Mouse (Mus musculus) midbrain, embryonic 11.5 days (tissue): ENCODE data around the gene Tab1. TPM values are rescaled to one million over a fixed set of nuclear protein-coding genes. Genes with fewer than 3 reads are reported as not detected.

Source experiments
- ATAC-seq: fragments of 200-750 bp; cut with Nextera tagmentation; 2 replicates; pipeline ENCODE4 v1.8.0; 2017; ENCODE audit warnings: moderate TSS enrichment, moderate library complexity; ENCODE audit not compliant: low FRiP score
- DNase-seq: peaks from one replicate; pipeline ENCODE4 v3.0.0; 2015; ENCODE audit warnings: low spot score; ENCODE audit errors: missing footprints
- H3K27ac ChIP-seq: fragments of 300-500 bp; sonication (generic); 2 replicates; pipeline ENCODE4 v1.5.1; 2014; ENCODE audit warnings: low read depth, low read length
- H3K27me3 ChIP-seq: fragments of 300-500 bp; sonication (generic); 2 replicates; pipeline ENCODE4 v1.6.1; 2014; ENCODE audit warnings: mild to moderate bottlenecking, low read length, moderate library complexity, mixed read lengths; ENCODE audit not compliant: control insufficient read depth, insufficient read depth
- H3K36me3 ChIP-seq: fragments of 300-500 bp; sonication (generic); 2 replicates; pipeline ENCODE4 v1.6.1; 2014; ENCODE audit warnings: mild to moderate bottlenecking, low read length, moderate library complexity, mixed read lengths; ENCODE audit not compliant: control insufficient read depth, insufficient read depth
- H3K4me1 ChIP-seq: fragments of 300-500 bp; sonication (generic); 2 replicates; pipeline ENCODE4 v1.6.1; 2014; ENCODE audit warnings: low read length; ENCODE audit not compliant: control insufficient read depth, insufficient read depth
- H3K4me2 ChIP-seq: fragments of 300-500 bp; sonication (generic); 2 replicates; pipeline ENCODE4 v1.6.1; 2014; ENCODE audit warnings: mild to moderate bottlenecking, moderate library complexity
- H3K4me3 ChIP-seq: fragments of 300-500 bp; sonication (generic); 2 replicates; pipeline ENCODE4 v1.5.1; 2014; ENCODE audit warnings: low read depth, low read length
- H3K9ac ChIP-seq: fragments of 300-500 bp; sonication (generic); 2 replicates; pipeline ENCODE4 v1.6.1; 2014; ENCODE audit warnings: low read length
- H3K9me3 ChIP-seq: fragments of 300-500 bp; sonication (generic); 2 replicates; pipeline ENCODE4 v1.6.1; 2016; ENCODE audit warnings: low read length; ENCODE audit not compliant: control insufficient read depth
- WGBS: fragments of 180-500 bp; shearing (Covaris S2); extraction: QIAGEN DNeasy Blood & Tissue Kit; methylation state at CpG from one replicate; pipeline ENCODE4 v1.1.7; 2014; 5-methylcytosine and 5-hydroxymethylcytosine counted together
- polyA plus RNA-seq: library from polyadenylated mRNA; unstranded; fragments of >200 nt; fragmentation: Nextera tagmentation; extraction: Ambion mirVana; gene quantifications from 2 replicates; pipeline ENCODE4 v1.2.1, GENCODE M21; 2014

The Tab1 gene
- polyA plus RNA-seq, 1 experiment from 2014 or later: 29.4 TPM

DNA sequence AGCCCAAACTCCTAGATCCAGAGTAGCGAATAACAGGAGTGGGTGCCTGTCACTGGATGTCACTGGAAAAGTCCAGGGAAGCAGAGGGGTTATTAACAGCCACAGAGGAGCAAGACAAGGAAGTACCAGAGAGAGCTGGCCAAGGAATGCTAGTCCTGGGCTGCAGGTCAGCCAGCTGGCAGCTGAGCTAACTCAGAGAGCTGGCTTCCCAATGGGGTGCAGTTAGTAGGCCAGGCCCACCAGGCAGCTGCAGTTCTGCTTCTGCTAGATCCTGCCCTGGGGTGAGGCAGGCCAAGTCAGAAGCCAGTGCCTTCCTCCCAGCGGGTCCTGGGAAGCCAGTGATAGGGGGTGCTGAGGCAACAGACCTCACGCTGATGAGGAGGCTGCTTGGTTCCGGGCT, 27.8 kb downstream of the Tab1 start:
- Histone ChIP-seq H3K9me3 (no peaks in the 10 kb centered on the region), H3K27me3 (no peaks in the 10 kb centered on the region), H3K4me3 (no peak overlapping the region), H3K27ac (no peak overlapping the region), H3K36me3 (peaks cover 20% of the 10 kb centered on the region), H3K4me2 (no peak overlapping the region), H3K4me1 (no peaks in the 10 kb centered on the region), H3K9ac (no peak overlapping the region)
- DNase-seq (no peak), ATAC-seq (no peak)
- WGBS: 90% methylated on average over 4 of the region's 4 CpGs

- H3K4me2 ChIP-seq: no peak overlapping the region
- H3K9ac ChIP-seq: no peak overlapping the region
- no peak overlapping the region for H3K4me3 ChIP-seq
- 82% methylated on average over 3 of the region's 3 CpGs for WGBS
- no peak overlapping the region for H3K27ac ChIP-seq
- ATAC-seq: no peak
- peaks cover 20% of the 10 kb centered on the region for H3K36me3 ChIP-seq
- no peaks in the 10 kb centered on the region for H3K4me1 ChIP-seq
- no peaks in the 10 kb centered on the region for H3K9me3 ChIP-seq
- no peak for DNase-seq
- no peaks in the 10 kb centered on the region for H3K27me3 ChIP-seq
Observed at GRCm38 (mm10) chr15:80161199-80161598, 28.3 kb downstream of the Tab1 start.

DNA sequence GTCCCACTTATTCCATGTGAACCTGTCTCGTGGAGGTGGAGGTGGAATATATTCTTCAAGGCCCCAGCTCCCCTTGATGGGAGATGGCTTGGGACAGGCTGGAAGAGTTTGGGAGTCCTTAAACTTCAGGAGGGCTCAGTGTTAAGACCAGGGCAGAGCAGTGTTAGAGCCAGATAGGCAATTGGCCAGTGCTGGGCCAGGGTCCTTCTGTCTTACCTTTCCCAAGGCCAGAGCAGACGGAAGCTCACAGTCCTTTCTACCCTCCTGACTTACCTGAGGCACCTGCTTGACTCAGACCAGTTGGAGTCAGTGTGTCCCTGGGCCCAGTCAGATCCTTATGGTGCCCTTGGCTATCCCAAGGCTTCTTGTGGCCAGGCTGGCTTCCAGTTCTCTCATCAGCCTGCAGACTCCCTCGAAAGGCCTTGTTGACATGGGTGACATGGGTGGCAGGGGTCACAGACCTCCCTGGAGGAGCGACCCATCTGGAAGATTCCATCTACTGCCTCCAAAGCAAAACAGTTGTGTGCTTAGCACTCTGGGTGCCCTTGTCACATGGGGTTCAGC, 29.6 kb downstream of the Tab1 start:
- H3K36me3 ChIP-seq: peaks cover 20% of the 10 kb centered on the region
- no peak overlapping the region for H3K27ac ChIP-seq
- no peaks in the 10 kb centered on the region for H3K4me1 ChIP-seq
- H3K27me3 ChIP-seq: no peaks in the 10 kb centered on the region
- no peak overlapping the region for H3K4me3 ChIP-seq
- WGBS: 93% methylated on average over 4 of the region's 4 CpGs
- ATAC-seq (no peak), DNase-seq (no peak)
- no peak overlapping the region for H3K9ac ChIP-seq
- H3K9me3 ChIP-seq: no peaks in the 10 kb centered on the region
- no peak overlapping the region for H3K4me2 ChIP-seq

GRCm38 (mm10) chr15:80163274-80163673, 30.3 kb downstream of the Tab1 start:
- no peak for DNase-seq
- H3K36me3 ChIP-seq: peaks cover 14% of the 10 kb centered on the region
- H3K27ac ChIP-seq: no peak overlapping the region
- no peaks in the 10 kb centered on the region for H3K4me1 ChIP-seq
- no peaks in the 10 kb centered on the region for H3K27me3 ChIP-seq
- H3K4me3 ChIP-seq: no peak overlapping the region
- 91% methylated on average over 11 of the region's 11 CpGs for WGBS
- no peak overlapping the region for H3K4me2 ChIP-seq
- no peak overlapping the region for H3K9ac ChIP-seq
- no peaks in the 10 kb centered on the region for H3K9me3 ChIP-seq
- ATAC-seq: no peak

DNA sequence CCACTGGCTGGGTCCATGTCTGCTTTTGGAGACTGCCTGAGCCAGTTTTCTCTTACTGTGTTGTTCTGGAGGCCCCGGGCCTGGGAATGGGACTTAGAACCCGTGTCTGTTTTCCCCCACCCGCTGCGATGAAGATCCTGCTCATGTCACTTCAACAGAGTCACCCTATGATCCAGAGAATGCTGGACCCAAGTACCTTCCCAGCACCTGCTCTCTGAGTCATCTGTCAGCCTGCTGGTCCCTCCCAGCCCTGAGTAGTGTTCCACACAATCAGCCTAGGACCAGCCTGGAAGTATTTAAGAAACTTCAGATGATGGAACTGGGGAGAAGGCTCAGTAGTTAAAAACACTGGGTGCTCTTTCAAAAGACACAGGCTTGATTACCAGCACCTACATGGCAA, 30.8 kb downstream of the Tab1 start:
- no peak overlapping the region for H3K27ac ChIP-seq
- no peaks in the 10 kb centered on the region for H3K27me3 ChIP-seq
- no peak overlapping the region for H3K9ac ChIP-seq
- no peak overlapping the region for H3K4me2 ChIP-seq
- 86% methylated on average over 4 of the region's 4 CpGs for WGBS
- DNase-seq: no peak
- no peak overlapping the region for H3K4me3 ChIP-seq
- H3K36me3 ChIP-seq: peaks cover 12% of the 10 kb centered on the region
- no peaks in the 10 kb centered on the region for H3K9me3 ChIP-seq
- H3K4me1 ChIP-seq: no peaks in the 10 kb centered on the region
- ATAC-seq: no peak

- no peak overlapping the region for H3K4me2 ChIP-seq
- no peaks in the 10 kb centered on the region for H3K27me3 ChIP-seq
- no peak overlapping the region for H3K4me3 ChIP-seq
- no peak for ATAC-seq
- no peak for DNase-seq
- H3K9me3 ChIP-seq: no peaks in the 10 kb centered on the region
- H3K36me3 ChIP-seq: peaks cover 10% of the 10 kb centered on the region
- H3K4me1 ChIP-seq: no peaks in the 10 kb centered on the region
- H3K9ac ChIP-seq: no peak overlapping the region
- WGBS: 69% methylated on average over 5 of the region's 5 CpGs
- H3K27ac ChIP-seq: no peak overlapping the region
Observed at GRCm38 (mm10) chr15:80165396-80165795, 32.5 kb downstream of the Tab1 start.

GRCm38 (mm10) chr15:80169484-80169883, 36.6 kb downstream of the Tab1 start:
- no peaks in the 10 kb centered on the region for H3K36me3 ChIP-seq
- no peak for ATAC-seq
- H3K27me3 ChIP-seq: no peaks in the 10 kb centered on the region
- WGBS: 88% methylated on average over 1 of the region's 1 CpGs
- no peak overlapping the region for H3K4me3 ChIP-seq
- peaks cover 5% of the 10 kb centered on the region for H3K4me1 ChIP-seq
- no peak overlapping the region for H3K4me2 ChIP-seq
- peak; percentile 39 for DNase-seq
- no peaks in the 10 kb centered on the region for H3K9me3 ChIP-seq
- H3K27ac ChIP-seq: no peak overlapping the region
- no peak overlapping the region for H3K9ac ChIP-seq

DNA sequence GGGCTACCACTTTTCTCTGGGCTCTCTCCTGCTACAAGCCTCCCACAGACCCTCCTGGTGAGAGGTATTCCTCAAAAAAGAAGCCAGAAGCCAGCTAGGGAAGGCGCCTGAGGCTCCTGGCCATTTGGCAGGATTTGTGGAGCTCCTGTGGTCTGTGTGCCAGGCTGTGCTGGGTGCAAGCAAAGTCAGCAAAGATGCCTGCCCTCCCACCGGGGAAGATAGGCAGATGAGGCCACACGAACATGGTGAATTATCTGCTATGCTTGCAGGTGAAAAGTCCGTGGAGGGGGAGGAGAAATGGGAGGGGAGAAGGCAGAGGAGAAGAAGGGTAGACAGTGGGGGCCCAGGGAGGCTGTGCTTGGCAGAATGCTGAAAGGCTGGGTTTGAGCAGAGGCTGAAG, 37.4 kb downstream of the Tab1 start:
- peaks cover 9% of the 10 kb centered on the region for H3K4me1 ChIP-seq
- H3K36me3 ChIP-seq: no peaks in the 10 kb centered on the region
- 61% methylated on average over 4 of the region's 4 CpGs for WGBS

DNA sequence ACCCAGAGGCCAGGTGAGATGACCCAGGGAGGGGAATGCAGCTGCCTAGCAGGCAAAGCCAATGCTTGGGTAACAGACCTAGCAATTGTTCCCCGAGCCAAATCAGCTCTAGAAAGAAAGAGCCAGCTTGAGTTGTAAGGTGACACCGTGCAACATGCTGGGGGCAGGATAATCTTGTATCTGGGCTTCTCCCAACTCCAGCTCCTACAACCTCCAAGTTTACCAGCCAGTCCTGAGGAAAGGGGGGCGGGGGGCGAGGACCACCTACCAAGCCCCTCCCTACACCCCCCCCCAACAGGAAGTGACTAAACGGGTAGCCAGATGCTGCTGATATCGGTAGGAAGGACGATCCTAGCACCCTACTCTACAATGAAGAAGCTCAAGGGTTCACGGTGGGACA, 38.4 kb downstream of the Tab1 start:
- no peaks in the 10 kb centered on the region for H3K27me3 ChIP-seq
- no peaks in the 10 kb centered on the region for H3K9me3 ChIP-seq
- no peak overlapping the region for H3K9ac ChIP-seq
- DNase-seq (peak; percentile 84), ATAC-seq (no peak)
- H3K4me2 ChIP-seq: no peak overlapping the region
- H3K4me1 ChIP-seq: peaks cover 9% of the 10 kb centered on the region
- H3K36me3 ChIP-seq: no peaks in the 10 kb centered on the region
- WGBS: 8% methylated on average over 8 of the region's 8 CpGs
- H3K4me3 ChIP-seq: no peak overlapping the region
- H3K27ac ChIP-seq: no peak overlapping the region

More for the DNA sequence above, 37.4 kb downstream of the Tab1 start:
- Histone ChIP-seq H3K27me3 (no peaks in the 10 kb centered on the region), H3K4me3 (no peak overlapping the region), H3K4me2 (no peak overlapping the region), H3K9ac (no peak overlapping the region), H3K27ac (no peak overlapping the region), H3K9me3 (no peaks in the 10 kb centered on the region)
- ATAC-seq: no peak
- DNase-seq: peak; percentile 56
